Mouse (Mus musculus) kidney, adult 11 months (tissue): ENCODE data around the gene Tmem201.

Source experiments
- DNase-seq: peaks from one replicate; pipeline ENCODE4 v3.0.0; 2022

Tmem201 gene

GRCm38 (mm10) chr4:149744119-149744518, 6.3 kb upstream of the Tmem201 start:
- DNase-seq: no peak

- DNase-seq: no peak
Measured at GRCm38 (mm10) chr4:149742011-149742530, 4.2 kb upstream of the Tmem201 start.

GRCm38 (mm10) chr4:149740301-149740700, 2.5 kb upstream of the Tmem201 start:
- DNase-seq: no peak

- DNase-seq: no peak
Measured at GRCm38 (mm10) chr4:149739478-149739877, 1.6 kb upstream of the Tmem201 start.

- peak; percentile 64 for DNase-seq
Measured at GRCm38 (mm10) chr4:149736581-149736980, 1.3 kb downstream of the Tmem201 start.

- DNase-seq: no peak
Measured at GRCm38 (mm10) chr4:149735624-149736250, 2.1 kb downstream of the Tmem201 start.

- DNase-seq: no peak
Measured at GRCm38 (mm10) chr4:149734730-149735475, 2.9 kb downstream of the Tmem201 start.

- DNase-seq: no peak
Measured at GRCm38 (mm10) chr4:149734246-149734645, 3.6 kb downstream of the Tmem201 start.

- DNase-seq: no peak
Measured at GRCm38 (mm10) chr4:149733748-149734147, 4.1 kb downstream of the Tmem201 start.

- DNase-seq: no peak
Measured at GRCm38 (mm10) chr4:149732800-149733199, 5.0 kb downstream of the Tmem201 start.

GRCm38 (mm10) chr4:149732313-149732712, 5.5 kb downstream of the Tmem201 start:
- no peak for DNase-seq

GRCm38 (mm10) chr4:149730827-149731226, 7.0 kb downstream of the Tmem201 start:
- no peak for DNase-seq

- no peak for DNase-seq
Measured at GRCm38 (mm10) chr4:149728810-149729209, 9.0 kb downstream of the Tmem201 start.

GRCm38 (mm10) chr4:149727636-149728035, 10.2 kb downstream of the Tmem201 start:
- DNase-seq: no peak

- DNase-seq: peak; percentile 72
Measured at GRCm38 (mm10) chr4:149725661-149726350, 12.0 kb downstream of the Tmem201 start.

- no peak for DNase-seq
Measured at GRCm38 (mm10) chr4:149724916-149725470, 12.9 kb downstream of the Tmem201 start.

GRCm38 (mm10) chr4:149723855-149724731, 13.8 kb downstream of the Tmem201 start:
- DNase-seq: peak; percentile 72

- no peak for DNase-seq
Measured at GRCm38 (mm10) chr4:149723021-149723390, 14.8 kb downstream of the Tmem201 start.

GRCm38 (mm10) chr4:149722104-149723020, 15.5 kb downstream of the Tmem201 start:
- no peak for DNase-seq

GRCm38 (mm10) chr4:149721163-149721562, 16.7 kb downstream of the Tmem201 start:
- DNase-seq: no peak

- no peak for DNase-seq
Measured at GRCm38 (mm10) chr4:149719686-149720085, 18.2 kb downstream of the Tmem201 start.
